Comparison of ENCODE assay signal across 8 mouse cellular contexts in the genomic region with DNA sequence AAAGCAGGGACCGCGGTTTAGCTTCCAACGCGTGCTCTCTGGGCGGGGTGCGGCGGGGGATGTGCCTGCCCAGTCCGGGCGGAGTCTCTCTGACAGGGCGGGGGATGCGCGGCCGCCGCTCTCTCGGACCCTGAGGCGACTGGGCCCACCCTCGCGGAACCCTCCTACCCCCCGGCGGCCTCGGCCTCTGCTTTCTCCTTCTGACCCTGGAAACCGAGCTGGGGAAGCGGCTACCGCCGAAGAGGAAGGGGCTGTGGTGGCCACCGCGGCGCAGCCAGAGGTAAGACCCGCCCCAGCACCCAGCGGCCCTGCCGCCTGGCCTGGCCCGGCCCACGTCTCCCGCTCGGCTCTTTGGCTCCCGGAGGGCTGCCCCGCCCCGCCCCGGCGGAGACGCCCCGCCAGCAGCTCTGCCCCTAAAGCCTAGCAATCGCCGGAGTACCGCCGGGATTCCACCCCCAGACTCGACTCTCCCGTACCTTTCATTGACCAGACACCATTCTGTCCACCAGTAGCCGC. TPM values are rescaled to one million over a fixed set of nuclear protein-coding genes. Genes with fewer than 3 reads are reported as not detected.
DNase-seq lines count a peak whose midpoint lies in the region; ATAC-seq and TF ChIP-seq lines count a peak whose summit lies in the region.

No protein-coding gene starts in this region.

- peak overlapping the region; percentile 76 for H3K27ac ChIP-seq in bone marrow macrophage, adult 2 months (ENCODE audit: insufficient read depth, low read depth, low read length)
- H3K27ac ChIP-seq in forebrain, postnatal 0 days (ENCODE audit: low read depth, low read length), result peak overlapping the region; percentile 92
- H3K27ac ChIP-seq in hindbrain, embryonic 11.5 days (ENCODE audit: low read depth, low read length), result peak overlapping the region; percentile 91

- no peaks in the 10 kb centered on the region for H3K36me3 ChIP-seq in G1E (replicated peaks)
- no peaks in the 10 kb centered on the region for H3K36me3 ChIP-seq in forebrain, postnatal 0 days (ENCODE audit: insufficient read depth)
- H3K36me3 ChIP-seq in hindbrain, embryonic 11.5 days (ENCODE audit: control insufficient read depth, insufficient read depth, low read length), result no peaks in the 10 kb centered on the region

- no peak for TF ChIP-seq POLR2A in bone marrow macrophage, adult 2 months (IDR thresholded peaks at IDR 0.05; ENCODE audit: borderline replicate concordance, low read depth, low read length)

- peak overlapping the region; percentile 74 for H3K4me2 ChIP-seq in forebrain, postnatal 0 days (ENCODE audit: low read depth)
- peak overlapping the region; percentile 77 for H3K4me2 ChIP-seq in hindbrain, embryonic 11.5 days (replicated peaks; ENCODE audit: low read depth, low read length)

- peak; percentile 26; the same call in 1 of the 2 replicates for ATAC-seq in G1E (ENCODE audit: extremely low read depth, insufficient number of reproducible peaks, low FRiP score, poor library complexity, severe bottlenecking)
- ATAC-seq in forebrain, postnatal 0 days, result peak; percentile 87
- peak; percentile 92 for ATAC-seq in hindbrain, embryonic 11.5 days (ENCODE audit: low FRiP score)

- TF ChIP-seq CTCF in G1E (IDR thresholded peaks at IDR 0.05; ENCODE audit: low read depth, low read length), result no peak
- TF ChIP-seq CTCF in bone marrow macrophage, adult 2 months (IDR thresholded peaks at IDR 0.05; ENCODE audit: low read depth, low read length), result no peak
- TF ChIP-seq CTCF in forebrain, postnatal 0 days (IDR thresholded peaks at IDR 0.05; ENCODE audit: low read depth), result no peak

- peak; percentile 84 for DNase-seq in G1E (ENCODE audit: low spot score)
- DNase-seq in forebrain, postnatal 0 days, result peak; percentile 64
- no peak for DNase-seq in hindbrain, embryonic 11.5 days (ENCODE audit: low spot score)
- DNase-seq in left cerebral cortex, adult 18-20 months (ENCODE audit: low spot score in 2 of 2), result peak; percentile 64 to 78
- DNase-seq in lung, postnatal 4 days, result peak; percentile 92 to 95
- DNase-seq in right cerebral cortex, postnatal 36 days (ENCODE audit: low spot score in 2 of 2), result peak; percentile 66 to 67
- peak; percentile 86 to 89 for DNase-seq in urinary bladder, postnatal 4 days (ENCODE audit: low spot score in 2 of 2)

- under 1% methylated on average over 45 of the region's 49 CpGs for WGBS in forebrain, postnatal 0 days
- WGBS in hindbrain, embryonic 11.5 days, result under 1% methylated on average over 45 of the region's 49 CpGs

- no peaks in the 10 kb centered on the region for H3K27me3 ChIP-seq in G1E (ENCODE audit: insufficient read depth, low read length)
- H3K27me3 ChIP-seq in forebrain, postnatal 0 days (ENCODE audit: insufficient read depth, low read length), result no peaks in the 10 kb centered on the region
- no peaks in the 10 kb centered on the region for H3K27me3 ChIP-seq in hindbrain, embryonic 11.5 days (ENCODE audit: control insufficient read depth, insufficient read depth, low read length)

- peak overlapping the region; percentile 91 for H3K9ac ChIP-seq in forebrain, postnatal 0 days
- H3K9ac ChIP-seq in hindbrain, embryonic 11.5 days (ENCODE audit: low read depth, low read length), result peak overlapping the region; percentile 77

- peak overlapping the region; percentile 89 for H3K4me3 ChIP-seq in G1E (ENCODE audit: low read depth, low read length)
- H3K4me3 ChIP-seq in bone marrow macrophage, adult 2 months (ENCODE audit: insufficient read depth, low read length), result peak overlapping the region; percentile 87
- H3K4me3 ChIP-seq in forebrain, postnatal 0 days (ENCODE audit: low read depth, low read length), result peak overlapping the region; percentile 96
- H3K4me3 ChIP-seq in hindbrain, embryonic 11.5 days (ENCODE audit: low read depth, low read length), result peak overlapping the region; percentile 75

- no peaks in the 10 kb centered on the region for H3K9me3 ChIP-seq in G1E (replicated peaks)
- no peaks in the 10 kb centered on the region for H3K9me3 ChIP-seq in forebrain, postnatal 0 days (ENCODE audit: low read length)
- H3K9me3 ChIP-seq in hindbrain, embryonic 11.5 days (ENCODE audit: control insufficient read depth, low read length), result no peaks in the 10 kb centered on the region

- H3K4me1 ChIP-seq in G1E (ENCODE audit: insufficient read depth, low read depth, low read length), result peaks cover 38% of the 10 kb centered on the region
- peaks cover 14% of the 10 kb centered on the region for H3K4me1 ChIP-seq in bone marrow macrophage, adult 2 months (ENCODE audit: control insufficient read depth, insufficient read depth, low read length)
- peaks cover 20% of the 10 kb centered on the region for H3K4me1 ChIP-seq in forebrain, postnatal 0 days (ENCODE audit: insufficient read depth)
- no peaks in the 10 kb centered on the region for H3K4me1 ChIP-seq in hindbrain, embryonic 11.5 days (replicated peaks; ENCODE audit: control insufficient read depth, insufficient read depth, low read length)

RNA-seq across cellular contexts. Expression of a gene that starts 0.4 kb away (rescaled TPM):
- total RNA-seq in G1E (2014; fragmentation: Nextera tagmentation) (32.2 and 35.7 TPM in 2 replicates), G1E (2017) (25.7 and 27.4 TPM in 2 replicates)
- polyA plus RNA-seq in G1E (2012), result 0.67 and 0.82 TPM in 2 replicates
- polyA plus RNA-seq in bone marrow macrophage, adult 2 months (2012; ENCODE audit: insufficient read depth, insufficient read length, missing spikeins), result 10.2 and 13.1 TPM in 2 replicates
- 56.6 and 59.9 TPM in 2 replicates for total RNA-seq in forebrain, postnatal 0 days (2014; rRNA removed)
- polyA plus RNA-seq in forebrain, postnatal 0 days (2015; fragmentation: Nextera tagmentation; extraction: Ambion mirVana), result 8.4 and 13.2 TPM in 2 replicates
- 22.2 and 25.3 TPM in 2 replicates for polyA plus RNA-seq in hindbrain, embryonic 11.5 days (2014; fragmentation: Nextera tagmentation; extraction: Ambion mirVana)
- 10 to 100 TPM; 72.9 to 87.2 TPM for total RNA-seq in left cerebral cortex, adult 18-20 months (2021)

RNA-seq across cellular contexts. Expression of a gene that starts 0.6 kb away (rescaled TPM):
- 23.1 and 27.1 TPM in 2 replicates for total RNA-seq in G1E (2014; fragmentation: Nextera tagmentation)
- total RNA-seq in G1E (2017), result 14.5 and 15.0 TPM in 2 replicates
- polyA plus RNA-seq in G1E (2012), result 0.33 and 0.43 TPM in 2 replicates
- polyA plus RNA-seq in bone marrow macrophage, adult 2 months (2012; ENCODE audit: insufficient read depth, insufficient read length, missing spikeins), result 6.4 and 7.9 TPM in 2 replicates
- total RNA-seq in forebrain, postnatal 0 days (2014; rRNA removed), result 2.9 and 4.7 TPM in 2 replicates
- 2.1 and 3.2 TPM in 2 replicates for polyA plus RNA-seq in forebrain, postnatal 0 days (2015; fragmentation: Nextera tagmentation; extraction: Ambion mirVana)
- polyA plus RNA-seq in hindbrain, embryonic 11.5 days (2014; fragmentation: Nextera tagmentation; extraction: Ambion mirVana), result 22.8 and 24.1 TPM in 2 replicates
- total RNA-seq in left cerebral cortex, adult 18-20 months (2021), result 10 to 100 TPM in 1 of 2 experiments, 1 to 10 TPM in 1; 9.9 to 11.6 TPM

Comparison
In these comparisons a context has a peak if more than half of its experiments do, and no peak if none do; other contexts are left out.
1. ATAC-seq: peak in every context shown above with its lines; median percentile 92 in hindbrain, embryonic 11.5 days; 87 in forebrain, postnatal 0 days; 26 in G1E.